Mouse (Mus musculus) left cerebral cortex, adult 2 months (tissue): ENCODE measurements around the gene Nelfa. TPM values are rescaled to one million over a fixed set of nuclear protein-coding genes. Genes with fewer than 3 reads are reported as not detected.

ENCODE experiments used
- DNase-seq, 2 experiments: peaks; one replicate each; pipeline ENCODE4 v3.0.0; 2021 to 2022; ENCODE audit warnings: low spot score in 2 of 2, mixed read lengths in 1 of 2; ENCODE audit errors: extremely low spot score in 1 of 2
- H3K27ac ChIP-seq: fragments of 200-600 bp; 2 replicates; pipeline ENCODE4 v1.8.1; 2022
- H3K4me3 ChIP-seq: fragments of 200-600 bp; 2 replicates; pipeline ENCODE4 v1.8.1; 2022
- CTCF ChIP-seq: fragments of 200-600 bp; IDR thresholded peaks from 2 replicates; pipeline ENCODE4 v1.8.1; 2022; ENCODE audit warnings: antibody characterized with exemption, mild to moderate bottlenecking, moderate library complexity
- intact Hi-C: fragments of 180-260 bp; cut with DNase I; formaldehyde crosslinking; loops from one replicate; pipeline ENCODE4 v1.15.1; 2025
- microRNA-seq, 2 experiments: library from miRNA; unstranded; fragments of <30 nt; microRNA quantifications; one replicate each; pipeline ENCODE4 v1.2.0; 2021
- total RNA-seq, 2 experiments: library from RNA; stranded (reverse); gene quantifications; 2 replicates each; pipeline ENCODE4 v1.2.3; 2021

Gene Nelfa
- total RNA-seq, 2 experiments from 2014 or later = 20.9 to 23.4 TPM

DNA sequence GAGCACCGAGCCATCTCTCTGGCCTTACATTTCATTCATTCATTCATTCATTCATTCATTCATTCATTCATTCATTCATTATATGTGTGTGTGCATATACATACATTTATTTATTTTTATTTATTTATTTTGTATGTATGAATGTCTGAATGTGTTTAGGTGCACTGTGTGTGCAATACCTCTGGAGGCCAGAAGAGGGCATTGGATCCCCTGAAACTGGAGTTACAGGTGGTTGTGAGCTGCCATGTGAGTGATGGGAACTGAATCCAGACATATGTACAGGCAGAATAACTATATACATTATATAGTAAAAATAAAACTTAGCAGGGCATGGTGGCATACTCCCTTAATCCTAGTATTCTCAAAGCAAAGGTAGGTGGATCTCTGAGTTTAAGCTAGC is 83.1 kb downstream of the Nelfa start:
- intact Hi-C loops = no loop called here
- no peak for DNase-seq
- peak; percentile 36 for TF ChIP-seq CTCF
- Histone ChIP-seq H3K27ac (no peak overlapping the region), H3K4me3 (no peak overlapping the region)

GRCm38 (mm10) chr5:33851466-33851865 is 84.7 kb downstream of the Nelfa start:
- no peak for TF ChIP-seq CTCF
- intact Hi-C loops = no loop called here
- no peak overlapping the region for H3K27ac ChIP-seq
- DNase-seq = no peak
- H3K4me3 ChIP-seq = no peak overlapping the region

Small RNA genes within 50 kb of the gene (microRNA-seq; reads per million reads assigned to microRNA genes)
- gene Mir7024 = 0.97 to 1.7 reads per million in 2 experiments

Other genes with a start within 250 kb of the Nelfa start
- gene Fgfr3, start 214.7 kb downstream of the Nelfa start, total RNA-seq = 100 to 1,000 TPM; 112 to 140 TPM
- 100 to 1,000 TPM in 1 of 2 experiments, 10 to 100 TPM in 1; 98.0 to 103 TPM for gene Letm1, start 153.6 kb downstream of the Nelfa start, total RNA-seq
- gene Nsd2, start 115.7 kb downstream of the Nelfa start, total RNA-seq = 100 to 1,000 TPM; 150 to 155 TPM
- 10 to 100 TPM; 77.4 to 86.2 TPM for gene Gm1673, start 47.0 kb upstream of the Nelfa start, total RNA-seq
- 100 to 1,000 TPM; 215 to 217 TPM for gene Nat8l, start 59.6 kb upstream of the Nelfa start, total RNA-seq
- gene Poln, start 233.0 kb upstream of the Nelfa start, total RNA-seq = 1 to 10 TPM; 2.1 to 2.3 TPM
- gene Haus3, start 233.1 kb upstream of the Nelfa start, total RNA-seq = 1 to 10 TPM; 7.7 to 8.5 TPM